Mouse (Mus musculus) cerebellum, adult 2 months (tissue): ENCODE measurements around the gene Gtpbp6.

Experiments used
- CTCF ChIP-seq: fragments of 200-500 bp; IDR thresholded peaks from 2 replicates; pipeline ENCODE4 v1.5.1; 2011; ENCODE audit warnings: low read depth, mild to moderate bottlenecking, control low read depth, low read length, moderate library complexity, borderline replicate concordance; ENCODE audit not compliant: insufficient read depth
- POLR2A ChIP-seq: fragments of 200-500 bp; IDR thresholded peaks from 2 replicates; pipeline ENCODE4 v1.6.1; 2011; ENCODE audit warnings: low read length, control low read depth, borderline replicate concordance; ENCODE audit not compliant: insufficient read depth

GRCm38 (mm10) chr5:110100921-110101631 is 6.9 kb downstream of the Gtpbp6 start:
- TF ChIP-seq POLR2A, result no peak
- TF ChIP-seq CTCF, result no peak
